Mouse (Mus musculus): ENCODE results near the gene Pck2.

Gene Pck2

DNA sequence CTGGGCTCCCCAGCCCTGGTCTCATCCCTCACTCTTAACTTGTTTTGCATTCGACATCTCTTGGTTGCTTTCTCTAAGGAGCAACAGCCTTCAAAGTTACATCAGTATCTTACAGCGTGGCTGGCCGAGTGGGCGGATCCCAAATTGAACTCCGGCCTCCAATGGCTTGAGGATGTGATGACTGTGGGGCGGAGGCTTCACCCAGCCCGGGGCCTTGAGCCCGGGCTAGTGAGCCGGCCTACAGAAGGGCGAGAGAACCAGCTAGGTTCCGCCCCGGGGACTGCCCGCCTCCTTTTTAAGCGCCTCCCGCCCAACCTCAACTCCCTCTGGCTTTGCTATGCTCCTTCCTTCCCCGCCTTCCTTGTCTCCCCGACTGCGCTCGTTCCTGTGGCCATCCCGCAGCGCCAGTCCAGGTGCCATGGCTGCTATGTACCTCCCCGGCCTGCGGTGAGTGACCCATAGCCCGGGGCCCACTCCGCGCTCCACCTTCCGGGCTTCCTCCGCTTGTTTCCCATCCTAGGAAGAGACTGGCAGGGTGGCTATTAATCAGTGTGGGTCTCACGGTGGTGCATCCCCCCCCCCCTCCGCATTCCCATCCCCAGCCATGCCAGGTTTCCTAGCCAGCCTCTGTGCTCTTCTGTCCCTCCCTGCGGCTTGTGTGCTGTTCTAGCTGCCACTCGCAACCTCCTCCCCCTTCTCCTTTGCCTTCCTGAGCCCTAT is at the start of gene Pck2:
TSS of gene Pck2 (plus strand) at position 200 of the 720 bp plus-strand sequence.
- DNase-seq (ENCODE audit: low read depth, low spot score): peak; percentile 74

DNA sequence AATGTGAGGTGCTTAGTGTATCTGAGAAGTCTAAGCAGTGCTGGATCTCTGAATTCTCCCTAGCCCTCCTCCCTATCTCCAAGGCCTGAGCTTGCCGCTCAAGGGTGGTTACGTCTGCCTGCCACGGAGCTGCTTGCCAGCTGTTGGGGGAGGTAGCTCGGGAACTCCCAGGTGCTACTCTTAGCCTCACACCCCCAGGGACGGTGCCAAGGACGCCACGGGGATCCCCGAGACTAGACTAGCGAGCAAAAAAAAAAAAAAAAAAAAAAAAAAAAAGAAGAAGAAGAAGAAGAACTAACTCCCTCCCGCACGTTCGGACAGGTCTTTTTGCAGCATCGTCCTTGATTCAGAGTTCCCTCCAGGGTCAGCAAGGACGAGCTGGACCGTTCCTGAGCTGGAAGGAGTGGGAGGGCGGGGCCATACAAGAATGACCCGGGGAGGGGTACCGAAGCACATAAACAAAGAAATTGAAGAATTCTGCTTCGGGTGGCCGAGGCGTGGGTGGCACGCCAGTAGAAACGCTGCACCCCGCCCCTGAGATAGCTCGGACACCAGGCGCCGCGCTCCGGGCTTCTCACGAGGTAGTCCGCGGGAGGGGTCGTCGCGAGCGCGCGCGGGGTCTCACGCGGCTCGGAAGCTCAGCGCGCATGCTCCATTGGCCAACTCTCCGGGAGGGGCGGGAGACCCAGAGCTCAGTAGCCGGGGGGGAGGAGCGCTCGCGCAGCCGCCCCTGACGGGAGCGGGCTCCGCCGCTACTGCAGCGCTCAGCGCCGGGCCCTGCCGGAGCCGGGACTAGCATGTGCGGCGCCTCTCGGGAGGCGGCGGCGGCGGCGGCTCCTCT is 49.5 kb upstream of the Pck2 start, which contains the start of gene Carmil3:
TSS of gene Carmil3 (plus strand) at position 291 of the 841 bp plus-strand sequence.
- DNase-seq (ENCODE audit: low read depth, low spot score): peak; percentile 75

DNA sequence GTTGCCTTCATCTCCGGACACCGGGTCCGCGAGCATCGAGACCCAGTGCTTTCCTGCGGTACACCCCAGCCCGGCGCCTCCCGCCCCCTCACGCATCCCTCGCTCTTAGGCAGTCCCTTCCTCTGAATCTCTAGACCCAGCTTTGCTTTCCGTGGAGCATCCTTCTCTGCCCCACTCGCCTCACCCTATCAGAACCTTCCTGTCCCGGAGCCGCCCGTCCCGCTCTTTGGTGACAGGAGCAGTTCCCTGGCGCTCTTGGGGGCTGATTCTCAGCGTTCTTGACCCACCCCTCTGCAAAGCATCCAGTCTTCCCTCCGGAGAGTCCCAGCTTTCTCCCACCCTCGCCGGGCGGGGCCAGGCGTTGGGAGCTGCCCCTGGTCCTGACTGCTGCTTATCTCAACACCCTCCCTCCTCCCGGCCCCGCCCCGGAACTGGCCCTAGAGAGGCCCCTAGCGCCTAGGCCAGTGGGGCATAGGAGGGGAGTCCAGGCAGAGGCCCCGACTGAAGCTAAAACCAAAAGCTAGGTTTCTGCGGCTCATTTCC is 48.7 kb upstream of the Pck2 start:
- DNase-seq (ENCODE audit: low read depth, low spot score): peak; percentile 48

DNA sequence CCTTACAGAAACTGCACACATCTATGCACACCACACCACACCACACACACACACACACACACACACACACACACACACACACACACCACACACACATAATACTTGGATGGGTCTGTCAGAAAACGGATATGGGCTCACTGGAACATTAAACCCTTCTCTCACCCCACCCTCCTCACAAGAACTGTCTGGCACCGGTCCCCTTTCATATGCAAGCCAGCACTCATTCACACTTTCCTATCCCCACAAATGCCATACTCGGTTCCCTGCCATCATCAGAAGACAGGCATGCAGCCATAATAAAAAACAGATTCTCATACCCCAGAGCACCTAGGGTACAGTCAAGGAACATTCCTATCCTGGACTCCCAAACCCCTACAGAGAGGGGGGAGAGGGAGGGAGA is 48.0 kb upstream of the Pck2 start:
- DNase-seq (ENCODE audit: low read depth, low spot score): no peak

DNA sequence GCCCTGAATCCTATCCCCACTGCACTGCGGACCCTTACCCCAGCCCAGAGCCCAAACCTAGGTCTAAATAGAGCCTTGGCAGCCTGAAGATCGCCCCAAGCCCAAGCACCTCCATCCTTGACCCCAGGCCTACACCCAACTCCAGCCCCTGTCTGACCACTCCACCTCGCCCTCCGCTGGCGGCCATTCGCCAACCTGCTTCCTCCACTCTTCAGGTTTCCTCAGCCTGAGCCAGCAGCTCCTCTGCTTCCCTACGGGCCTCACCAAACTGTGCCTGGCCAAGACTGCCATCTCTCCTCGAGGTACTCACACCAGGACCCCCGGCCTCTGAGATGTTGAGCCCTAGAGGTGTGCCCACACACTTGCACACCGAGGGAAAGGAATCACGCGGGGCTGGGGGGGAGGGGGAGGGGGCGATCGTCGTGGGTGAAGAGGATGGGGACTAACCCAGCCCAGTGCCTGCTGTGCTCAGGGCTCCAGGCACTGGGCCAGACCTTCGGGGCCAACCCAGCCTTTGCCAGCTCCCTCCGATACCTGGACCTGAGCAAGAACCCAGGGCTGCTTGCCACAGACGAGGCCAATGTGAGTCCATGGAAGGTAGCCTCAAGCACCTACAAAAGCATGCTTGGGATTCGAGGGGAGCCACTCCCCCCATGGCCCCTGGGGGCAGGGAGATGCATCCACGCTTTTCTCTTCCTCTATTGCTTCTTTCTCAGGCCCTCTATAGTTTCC is 44.4 kb upstream of the Pck2 start:
- DNase-seq (ENCODE audit: low read depth, low spot score): no peak

DNA sequence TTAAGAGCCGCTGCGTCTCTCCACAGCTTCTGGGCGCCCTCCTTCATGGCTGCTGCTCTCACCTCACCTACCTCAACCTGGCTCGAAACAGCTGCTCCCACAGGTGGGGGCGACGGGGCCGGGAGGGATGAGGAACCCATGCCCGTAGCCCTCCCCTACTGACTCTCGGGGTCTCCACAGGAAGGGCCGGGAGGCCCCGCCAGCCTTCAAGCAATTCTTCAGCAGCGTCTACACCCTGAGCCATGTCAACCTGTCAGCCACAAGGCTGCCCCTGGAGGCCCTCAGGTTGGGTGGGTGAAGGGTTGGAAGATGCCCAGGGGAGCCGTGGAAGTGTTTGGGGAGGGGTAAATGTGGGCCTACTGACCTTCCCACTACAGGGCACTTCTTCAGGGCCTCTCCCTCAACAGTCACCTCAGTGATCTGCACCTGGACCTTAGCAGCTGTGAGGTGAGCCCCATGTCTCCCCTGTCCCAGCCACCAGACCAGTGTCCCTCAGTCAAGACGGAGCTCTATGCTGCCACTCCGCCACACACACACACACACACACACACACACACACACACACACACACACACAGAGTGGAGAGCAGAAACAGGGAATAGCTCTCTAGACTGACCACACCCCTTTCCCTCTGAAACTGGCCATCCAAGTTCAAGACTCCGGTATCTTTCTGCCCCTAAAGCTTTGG is 43.2 kb upstream of the Pck2 start:
- no peak for DNase-seq (ENCODE audit: low read depth, low spot score)

DNA sequence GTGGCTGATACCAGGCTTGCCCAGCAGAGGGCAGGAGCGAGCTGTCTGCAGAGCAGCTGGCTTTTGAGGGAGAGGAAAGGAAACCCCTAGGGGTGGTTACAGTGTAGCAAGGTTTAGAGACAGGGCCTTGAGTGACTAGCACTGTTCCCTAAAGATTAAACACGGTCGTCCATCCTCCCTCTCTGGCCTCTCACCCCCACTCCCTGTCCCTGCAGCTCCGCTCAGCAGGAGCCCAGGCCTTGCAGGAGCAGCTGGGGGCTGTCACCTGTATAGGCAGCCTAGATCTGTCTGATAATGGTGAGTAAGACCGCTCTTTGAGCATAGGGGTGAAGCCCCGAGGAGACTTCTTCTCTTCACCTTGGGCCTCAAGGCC is 42.6 kb upstream of the Pck2 start:
- peak; percentile 91 for DNase-seq (ENCODE audit: low read depth, low spot score)

DNA sequence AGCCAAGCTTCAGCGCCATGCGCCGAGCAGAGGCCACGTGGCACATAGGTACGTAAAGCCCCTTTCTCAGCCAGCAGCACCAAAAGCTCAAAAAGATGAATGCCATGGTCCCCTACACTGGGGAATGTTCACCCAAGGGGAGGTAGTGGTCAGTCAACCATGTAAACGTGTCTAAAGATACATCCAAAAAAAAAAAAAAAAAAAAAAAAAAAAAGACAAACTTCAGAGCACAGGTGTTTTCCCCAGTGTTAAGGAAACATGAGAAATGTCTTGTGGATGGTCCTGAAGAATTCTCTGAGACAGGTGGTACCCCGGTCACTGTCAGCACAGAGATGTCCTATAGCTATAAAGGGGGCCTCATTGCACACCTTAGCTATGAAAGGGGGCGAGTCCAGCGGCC is 34.5 kb upstream of the Pck2 start:
- no peak for DNase-seq (ENCODE audit: low read depth, low spot score)

DNA sequence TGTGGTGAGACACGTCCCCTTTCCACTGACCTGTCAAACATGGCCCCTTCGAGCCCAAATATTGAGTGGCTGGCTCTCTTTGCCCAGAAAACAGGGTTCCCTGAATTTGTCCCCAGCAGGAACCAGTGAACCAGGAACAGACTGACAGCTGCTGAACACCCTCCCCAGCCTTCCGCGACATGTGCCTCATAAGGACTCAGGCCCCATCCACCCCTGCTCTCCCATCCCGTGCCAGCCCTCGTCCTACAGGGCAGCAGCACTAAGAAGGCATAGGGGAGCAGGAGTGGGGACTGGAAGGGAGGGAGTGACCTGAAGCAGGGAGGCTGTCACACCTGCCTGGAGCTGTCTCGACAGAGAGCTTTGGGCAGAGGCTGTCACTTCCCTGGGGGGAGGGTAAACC is 32.3 kb upstream of the Pck2 start:
- no peak for DNase-seq (ENCODE audit: low read depth, low spot score)

DNA sequence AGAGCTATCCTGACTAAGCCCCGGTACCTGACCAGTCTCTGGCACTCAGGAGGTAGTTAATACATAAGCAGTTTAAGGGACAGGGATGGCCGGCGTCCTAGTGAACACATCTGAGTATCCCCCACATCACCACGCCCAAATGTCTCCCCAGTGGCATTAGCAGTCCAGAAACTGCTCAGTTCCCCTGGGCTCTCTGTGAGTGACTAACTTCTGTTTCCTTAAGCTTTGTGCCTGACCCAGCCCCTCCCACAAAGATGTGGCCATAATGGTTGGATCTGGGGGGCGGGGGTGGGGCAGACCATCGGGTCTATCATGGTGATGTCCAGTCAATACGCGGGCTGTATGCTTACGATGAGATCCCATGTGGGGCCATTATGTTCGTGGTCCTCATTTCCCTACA is 30.5 kb upstream of the Pck2 start:
- no peak for DNase-seq (ENCODE audit: low read depth, low spot score)

DNA sequence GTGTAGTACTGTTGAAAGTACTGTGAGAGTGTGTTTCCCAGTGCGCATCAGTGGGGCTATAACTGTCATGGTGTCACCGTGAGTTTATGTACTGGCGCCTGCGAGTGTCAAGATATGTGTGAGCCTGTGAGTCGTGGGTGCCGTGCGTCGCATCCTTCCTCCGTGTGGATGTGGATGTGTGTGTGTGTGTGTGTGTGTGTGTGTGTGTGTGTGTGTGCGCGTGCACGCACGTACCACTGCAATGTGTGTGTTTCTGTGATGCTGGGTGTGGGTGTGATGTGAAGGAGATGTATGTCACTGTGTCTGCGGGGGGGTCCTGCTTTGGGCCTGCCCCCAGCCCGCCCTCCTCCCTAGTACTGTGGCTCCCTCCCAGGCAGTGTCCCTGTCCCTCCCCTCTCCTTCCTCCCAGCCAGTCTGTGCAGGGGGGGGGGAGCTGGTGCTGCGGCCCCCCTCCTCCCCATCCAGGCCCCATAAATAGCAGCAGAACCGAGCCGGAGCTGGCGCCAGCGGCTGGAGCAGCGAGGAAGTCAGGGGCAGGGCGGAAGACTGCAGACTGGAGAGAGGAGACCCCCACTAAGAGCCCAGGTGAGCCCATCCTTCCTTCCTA is 29.8 kb upstream of the Pck2 start, which contains the start of gene Cpne6:
TSS of gene Cpne6 (plus strand) at position 321 of the 607 bp plus-strand sequence.
- no peak for DNase-seq (ENCODE audit: low read depth, low spot score)

DNA sequence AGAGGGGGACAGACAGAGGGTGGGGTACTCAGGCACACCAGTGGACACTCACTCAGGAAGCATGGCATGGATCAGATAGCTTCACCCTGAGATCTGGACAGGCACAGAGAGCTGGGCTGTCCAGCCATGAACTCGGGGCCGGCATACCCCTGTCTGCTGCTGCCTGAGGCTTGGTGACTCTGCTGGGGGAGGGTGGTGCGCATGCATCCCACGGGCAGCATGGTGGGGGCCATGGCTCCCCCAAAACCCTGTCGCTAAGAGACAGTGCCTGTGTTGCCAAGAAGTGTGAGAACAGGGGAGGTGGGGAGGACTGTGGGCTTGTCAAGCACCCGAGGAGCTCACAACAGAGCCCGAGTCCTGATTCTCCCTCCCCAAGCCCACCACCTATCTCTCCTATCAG is 29.0 kb upstream of the Pck2 start:
- no peak for DNase-seq (ENCODE audit: low read depth, low spot score)

DNA sequence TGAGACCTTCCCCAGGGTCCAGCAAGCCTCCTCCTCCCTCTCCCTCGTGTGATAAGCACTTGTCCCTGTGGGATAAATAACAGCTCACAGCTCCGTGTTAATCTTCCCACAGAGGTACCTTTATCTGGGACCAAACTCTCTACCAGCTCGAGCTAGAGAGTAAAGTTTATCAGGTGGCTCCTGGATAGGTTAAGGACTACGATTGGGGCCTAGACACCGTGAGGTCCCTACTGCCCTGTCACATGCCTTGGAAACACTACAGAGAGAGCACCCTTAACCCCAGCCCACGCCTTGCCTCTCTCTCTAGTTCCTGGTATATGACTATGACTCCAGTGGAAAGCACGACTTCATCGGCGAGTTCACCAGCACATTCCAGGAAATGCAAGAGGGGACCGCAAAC is 26.1 kb upstream of the Pck2 start:
- no peak for DNase-seq (ENCODE audit: low read depth, low spot score)

DNA sequence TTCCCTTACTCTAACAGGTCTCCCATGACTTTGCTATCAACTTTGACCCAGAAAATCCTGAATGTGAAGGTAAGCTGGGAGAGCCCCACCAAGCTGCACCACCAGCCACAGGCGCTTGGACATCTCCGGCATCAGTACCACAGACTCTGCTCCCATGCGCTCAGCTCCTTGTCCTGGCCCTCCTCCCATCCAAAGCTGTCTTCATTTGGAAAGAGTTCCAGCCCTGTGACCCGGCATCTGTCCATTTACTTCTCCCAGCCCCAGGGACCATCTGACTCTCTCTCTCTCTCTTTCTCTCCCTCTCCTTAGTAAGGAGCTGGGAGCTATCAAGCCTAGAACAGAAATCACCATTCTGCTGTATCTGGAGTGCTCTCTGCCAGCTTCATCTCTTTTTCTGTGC is 24.2 kb upstream of the Pck2 start:
- no peak for DNase-seq (ENCODE audit: low read depth, low spot score)

DNA sequence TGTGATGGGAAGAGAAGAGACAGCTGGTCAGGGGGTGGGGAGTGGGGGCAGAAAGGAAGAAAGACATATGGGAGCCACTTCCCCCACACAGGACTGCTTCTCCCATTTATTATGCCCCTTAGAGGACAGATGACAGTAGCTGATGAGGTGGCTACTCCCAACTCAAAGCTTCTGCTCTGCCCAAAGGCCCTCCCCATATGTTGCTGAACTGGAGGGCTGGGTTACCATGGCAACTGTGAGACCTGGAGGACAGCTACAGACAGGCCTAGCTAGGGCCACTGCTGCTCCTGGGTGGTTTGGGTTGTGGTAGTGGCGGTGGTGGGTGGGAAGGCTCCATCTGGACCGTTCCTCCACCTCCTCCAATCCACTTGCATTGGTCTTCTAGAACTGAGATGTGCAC is 21.2 kb upstream of the Pck2 start:
- no peak for DNase-seq (ENCODE audit: low read depth, low spot score)

DNA sequence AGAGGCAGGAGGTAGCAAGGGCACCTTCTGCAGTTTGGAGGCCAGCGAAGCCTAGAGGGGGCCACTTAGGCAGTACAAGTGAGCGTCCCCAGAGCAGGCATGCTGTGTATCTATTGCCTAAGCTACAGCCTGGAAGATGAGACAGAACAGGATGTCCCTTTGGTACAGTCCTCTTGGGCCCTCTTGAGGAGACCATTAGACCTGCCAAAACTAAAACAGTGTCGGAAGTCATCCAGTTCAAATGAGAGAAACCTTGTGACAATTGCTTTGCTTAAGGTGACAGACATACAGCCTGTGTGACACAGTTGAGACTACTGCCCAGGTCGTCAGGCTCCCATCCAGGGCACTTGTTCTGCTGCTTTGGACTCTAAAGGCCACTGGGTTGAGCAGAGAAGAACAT is 20.5 kb upstream of the Pck2 start:
- DNase-seq (ENCODE audit: low read depth, low spot score): no peak

DNA sequence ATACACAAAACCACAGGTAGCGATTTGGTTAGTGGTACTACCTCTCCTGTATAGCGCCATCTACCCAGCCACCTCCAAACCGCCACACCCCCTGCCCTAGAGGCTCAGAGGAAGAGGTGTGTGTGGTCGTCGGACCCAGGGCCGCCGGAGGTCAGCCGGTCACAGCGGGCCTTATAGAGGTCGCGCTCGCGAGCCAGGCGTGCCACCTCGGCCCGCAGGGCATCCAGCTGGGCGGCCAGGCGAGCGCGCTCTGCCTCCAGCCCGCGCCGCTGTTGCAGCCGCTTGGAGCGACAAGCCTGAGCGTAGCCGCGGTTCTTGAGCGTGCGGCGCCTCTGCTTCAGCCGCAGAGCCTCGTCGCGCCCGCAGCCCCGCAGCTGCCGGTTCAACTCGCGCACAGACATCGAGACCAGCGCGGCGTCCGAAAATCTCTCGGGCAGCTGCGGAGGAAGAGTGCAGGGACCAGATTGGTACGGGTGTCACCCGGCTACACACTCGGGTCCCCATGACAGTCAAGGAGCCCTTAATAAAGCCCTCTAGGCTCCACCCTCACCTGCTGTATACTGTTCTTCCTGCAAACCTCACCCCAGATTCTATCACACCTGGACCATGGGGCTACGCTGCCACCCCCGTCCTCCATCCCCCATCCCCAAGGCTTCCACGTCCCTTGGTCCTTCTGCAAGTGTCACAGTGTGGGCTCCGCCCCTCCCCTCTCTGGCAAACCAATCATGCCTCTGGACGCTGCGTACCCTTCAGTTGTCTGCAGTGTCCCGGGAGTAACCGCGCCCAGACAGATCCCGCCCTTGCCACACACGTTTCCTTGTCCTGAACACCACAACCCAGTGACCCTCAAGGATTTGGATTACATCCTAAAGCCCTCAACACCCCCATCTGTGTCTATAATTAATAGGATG is 19.4 kb upstream of the Pck2 start:
- peak; percentile 40 for DNase-seq (ENCODE audit: low read depth, low spot score)

DNA sequence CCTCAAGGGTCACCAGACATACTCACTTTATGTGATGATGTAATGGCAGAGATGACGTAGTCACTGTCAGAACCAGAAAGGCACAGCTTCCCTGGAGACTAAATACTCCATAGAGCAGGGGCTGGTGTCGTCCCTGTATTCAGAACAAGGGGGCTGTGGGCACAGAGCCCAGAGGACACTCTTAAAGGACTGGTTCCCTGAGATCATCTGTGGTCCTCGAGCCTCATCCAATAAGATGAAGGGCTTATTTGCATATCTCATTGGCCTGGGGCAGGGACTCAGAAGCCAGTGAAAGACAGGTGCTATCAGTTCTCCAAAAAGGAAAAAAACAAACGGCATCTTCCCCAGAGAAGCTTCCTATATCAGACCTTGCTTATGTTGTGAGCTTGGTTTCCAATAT is 16.0 kb upstream of the Pck2 start:
- DNase-seq (ENCODE audit: low read depth, low spot score): no peak

DNA sequence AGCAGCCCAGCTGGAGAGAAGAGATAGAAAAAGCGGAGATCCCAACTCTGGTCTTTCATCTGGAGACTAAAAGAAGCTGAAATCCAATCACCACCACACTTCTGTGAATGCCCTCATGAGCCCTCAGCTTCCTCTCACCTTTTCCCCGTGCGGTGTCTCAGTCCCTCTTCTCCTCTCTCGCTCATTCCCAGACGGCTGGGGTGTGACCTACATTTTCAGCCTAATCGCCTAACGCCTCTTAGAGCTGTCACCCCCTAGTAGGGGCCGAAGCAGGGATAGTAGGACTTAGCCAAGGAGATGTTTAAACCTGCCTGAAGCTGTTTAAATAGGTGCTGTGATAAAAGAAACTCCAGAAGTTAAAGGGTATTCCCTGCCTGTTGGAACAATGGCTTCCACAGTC is 15.3 kb upstream of the Pck2 start, which contains the start of gene Nrl:
TSS of gene Nrl (minus strand) at position 197 of the 400 bp plus-strand sequence.
- no peak for DNase-seq (ENCODE audit: low read depth, low spot score)

DNA sequence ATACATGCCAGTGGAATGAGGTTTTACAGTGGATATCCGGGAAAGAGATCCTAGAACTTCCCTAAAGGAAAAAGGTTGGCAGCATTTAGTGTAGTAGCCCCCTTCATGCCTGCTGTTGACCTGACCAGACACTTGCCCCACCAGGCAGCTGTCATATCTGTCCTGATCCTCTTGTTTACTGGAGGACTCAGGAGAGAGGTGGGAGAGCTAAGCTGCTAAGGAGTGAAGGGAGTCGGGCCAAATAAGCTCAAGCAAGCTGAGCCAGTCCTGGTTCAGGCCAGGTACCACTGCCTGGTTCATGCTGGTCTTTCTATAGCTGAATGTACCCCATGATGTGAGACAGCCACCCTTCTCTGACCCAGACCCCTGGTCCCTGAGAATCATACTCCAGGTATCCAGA is 13.4 kb upstream of the Pck2 start:
- no peak for DNase-seq (ENCODE audit: low read depth, low spot score)

Data from CD4-positive, CD25-positive, alpha-beta regulatory T cell, adult 2 months (primary cell).